In genomic region chr9:107628721-107629410, GRCm38 (mm10) we compare ENCODE assay signal across 8 mouse cellular contexts. TPM values are rescaled to one million over a fixed set of nuclear protein-coding genes. Genes with fewer than 3 reads are reported as not detected.
A peak's percentile ranks its signal among the peaks of the same experiment; 100 is the strongest.
DNase-seq lines count a peak whose midpoint lies in the region; ATAC-seq and TF ChIP-seq lines count a peak whose summit lies in the region.

No protein-coding gene starts in this region.

- WGBS in forebrain, embryonic 16.5 days, result 34% methylated on average over 14 of the region's 15 CpGs
- WGBS in intestine, embryonic 15.5 days, result 48% methylated on average over 15 of the region's 15 CpGs
- 48% methylated on average over 15 of the region's 15 CpGs for WGBS in liver, embryonic 16.5 days (ENCODE audit: insufficient replicate concordance)
- 52% methylated on average over 14 of the region's 15 CpGs for WGBS in spleen, adult 2 months

- H3K27ac ChIP-seq in forebrain, embryonic 16.5 days (ENCODE audit: low read length), result peak overlapping the region; percentile 92
- peak overlapping the region; percentile 72 for H3K27ac ChIP-seq in intestine, embryonic 15.5 days
- peak overlapping the region; percentile 77 for H3K27ac ChIP-seq in liver, embryonic 16.5 days (ENCODE audit: low read length)
- H3K27ac ChIP-seq in spleen, adult 2 months (ENCODE audit: insufficient read depth, low read length), result peak overlapping the region; percentile 95

- H3K4me1 ChIP-seq in forebrain, embryonic 16.5 days (replicated peaks; ENCODE audit: control insufficient read depth, insufficient read depth, low read length), result peaks cover 76% of the 10 kb centered on the region
- H3K4me1 ChIP-seq in intestine, embryonic 15.5 days (replicated peaks), result peaks cover 84% of the 10 kb centered on the region
- peaks cover 89% of the 10 kb centered on the region for H3K4me1 ChIP-seq in liver, embryonic 16.5 days (ENCODE audit: control insufficient read depth, low read depth, low read length)
- peaks cover 84% of the 10 kb centered on the region; the same call in 1 of the 2 replicates for H3K4me1 ChIP-seq in spleen, adult 2 months (ENCODE audit: control insufficient read depth, insufficient read depth, insufficient read length)

- H3K4me2 ChIP-seq in forebrain, embryonic 16.5 days (ENCODE audit: low read length), result 0 out of 2 replicates have a peak overlapping the region, but pooled peaks have one; percentile 2
- peak overlapping the region; percentile 38 for H3K4me2 ChIP-seq in intestine, embryonic 15.5 days (replicated peaks)
- peak overlapping the region; percentile 49 for H3K4me2 ChIP-seq in liver, embryonic 16.5 days (ENCODE audit: low read depth, low read length)

- H3K27me3 ChIP-seq in forebrain, embryonic 16.5 days (replicated peaks; ENCODE audit: control insufficient read depth, insufficient read depth, low read length), result no peaks in the 10 kb centered on the region
- H3K27me3 ChIP-seq in intestine, embryonic 15.5 days (replicated peaks), result no peaks in the 10 kb centered on the region
- no peaks in the 10 kb centered on the region for H3K27me3 ChIP-seq in liver, embryonic 16.5 days (ENCODE audit: control insufficient read depth, insufficient read depth, low read depth, low read length)
- H3K27me3 ChIP-seq in spleen, adult 2 months (ENCODE audit: control insufficient read depth, insufficient read depth, low read length), result no peaks in the 10 kb centered on the region

- no peaks in the 10 kb centered on the region for H3K36me3 ChIP-seq in forebrain, embryonic 16.5 days (ENCODE audit: control insufficient read depth, insufficient read depth)
- H3K36me3 ChIP-seq in intestine, embryonic 15.5 days, result 0 out of 2 replicates have a peak, but pooled peaks cover 7% of the 10 kb centered on the region
- H3K36me3 ChIP-seq in liver, embryonic 16.5 days (ENCODE audit: control insufficient read depth, insufficient read depth), result peaks cover 9% of the 10 kb centered on the region
- peaks cover 14% of the 10 kb centered on the region for H3K36me3 ChIP-seq in spleen, adult 2 months (ENCODE audit: control insufficient read depth, insufficient read depth, low read length)

- DNase-seq in spleen, adult 18-20 months, result peak; percentile 65 to 70
- DNase-seq in spleen, adult 12 weeks (ENCODE audit: low spot score), result no peak
- DNase-seq in spleen, adult 2 months (ENCODE audit: low read depth in 1 of 2, low spot score in 2 of 2), result peak; percentile 68 to 78

- no peak overlapping the region for H3K4me3 ChIP-seq in forebrain, embryonic 16.5 days (replicated peaks; ENCODE audit: low read length)
- no peak overlapping the region for H3K4me3 ChIP-seq in intestine, embryonic 15.5 days (replicated peaks)
- H3K4me3 ChIP-seq in liver, embryonic 16.5 days (ENCODE audit: low read depth, low read length), result peak overlapping the region; percentile 17; the same call in 1 of the 2 replicates
- H3K4me3 ChIP-seq in spleen, adult 2 months (ENCODE audit: extremely low read depth, insufficient read depth, insufficient read length), result peak overlapping the region; percentile 43

- TF ChIP-seq POLR2A in spleen, adult 2 months (IDR thresholded peaks at IDR 0.05; ENCODE audit: low read depth, low read length), result no peak

- H3K9me3 ChIP-seq in forebrain, embryonic 16.5 days (ENCODE audit: control insufficient read depth, low read length), result no peaks in the 10 kb centered on the region
- no peaks in the 10 kb centered on the region for H3K9me3 ChIP-seq in intestine, embryonic 15.5 days
- no peaks in the 10 kb centered on the region for H3K9me3 ChIP-seq in liver, embryonic 16.5 days (replicated peaks; ENCODE audit: control insufficient read depth, low read length)

- no peak for ATAC-seq in forebrain, embryonic 16.5 days
- ATAC-seq in intestine, embryonic 15.5 days, result no peak
- no peak for ATAC-seq in liver, embryonic 16.5 days (ENCODE audit: low read depth)
- ATAC-seq in inflammation-experienced regulatory T-cells, adult 6 months, result no peak
- ATAC-seq in cerebellum, adult (ENCODE audit: insufficient number of reproducible peaks, low FRiP score, low TSS enrichment), result no peak

- peak overlapping the region; percentile 20 for H3K9ac ChIP-seq in forebrain, embryonic 16.5 days (replicated peaks; ENCODE audit: low read depth, low read length)
- H3K9ac ChIP-seq in intestine, embryonic 15.5 days, result peak overlapping the region; percentile 23
- H3K9ac ChIP-seq in liver, embryonic 16.5 days (ENCODE audit: low read depth, low read length), result peak overlapping the region; percentile 52; the same call in 1 of the 2 replicates

- no peak for TF ChIP-seq CTCF in spleen, adult 2 months (IDR thresholded peaks at IDR 0.05; ENCODE audit: extremely low read depth, insufficient read depth, insufficient read length, insufficient replicate concordance)

RNA-seq across cellular contexts. Expression of gene Gnai2, which starts 6.3 kb away (rescaled TPM):
- 299 and 316 TPM in 2 replicates for polyA plus RNA-seq in forebrain, embryonic 16.5 days (2015; fragmentation: Nextera tagmentation; extraction: Ambion mirVana)
- polyA plus RNA-seq in intestine, embryonic 15.5 days (2015; fragmentation: Nextera tagmentation; extraction: Ambion mirVana), result 334 and 335 TPM in 2 replicates
- polyA plus RNA-seq in liver, embryonic 16.5 days (2015; fragmentation: Nextera tagmentation; extraction: Ambion mirVana), result 144 and 153 TPM in 2 replicates
- polyA plus RNA-seq in spleen, adult 2 months (2012; rRNA removed), result 752 and 1,030 TPM in 2 replicates
- polyA plus RNA-seq in inflammation-experienced regulatory T-cells, adult 6 months (2017; shearing (Covaris generic)), result 100 to 1,000 TPM; 136 to 264 (median 154) TPM

RNA-seq across cellular contexts. Expression of gene Sema3b, which starts 19.8 kb away (rescaled TPM):
- polyA plus RNA-seq in forebrain, embryonic 16.5 days (2015; fragmentation: Nextera tagmentation; extraction: Ambion mirVana), result 2.3 and 3.0 TPM in 2 replicates
- polyA plus RNA-seq in intestine, embryonic 15.5 days (2015; fragmentation: Nextera tagmentation; extraction: Ambion mirVana), result 34.7 and 37.5 TPM in 2 replicates
- 0.33 and 1.4 TPM in 2 replicates for polyA plus RNA-seq in liver, embryonic 16.5 days (2015; fragmentation: Nextera tagmentation; extraction: Ambion mirVana)
- 3.3 TPM in 2 replicates for polyA plus RNA-seq in spleen, adult 2 months (2012; rRNA removed)
- not detected for polyA plus RNA-seq in inflammation-experienced regulatory T-cells, adult 6 months (2017; shearing (Covaris generic))

RNA-seq across cellular contexts. Expression of gene Slc38a3, which starts 40.5 kb away (rescaled TPM):
- 30.4 and 32.6 TPM in 2 replicates for polyA plus RNA-seq in forebrain, embryonic 16.5 days (2015; fragmentation: Nextera tagmentation; extraction: Ambion mirVana)
- polyA plus RNA-seq in intestine, embryonic 15.5 days (2015; fragmentation: Nextera tagmentation; extraction: Ambion mirVana), result 8.4 and 16.0 TPM in 2 replicates
- 60.1 and 75.2 TPM in 2 replicates for polyA plus RNA-seq in liver, embryonic 16.5 days (2015; fragmentation: Nextera tagmentation; extraction: Ambion mirVana)
- polyA plus RNA-seq in spleen, adult 2 months (2012; rRNA removed), result 10.6 and 13.9 TPM in 2 replicates
- polyA plus RNA-seq in inflammation-experienced regulatory T-cells, adult 6 months (2017; shearing (Covaris generic)), result not detected

RNA-seq across cellular contexts. Expression of gene Ifrd2, which starts 41.4 kb away (rescaled TPM):
- polyA plus RNA-seq in forebrain, embryonic 16.5 days (2015; fragmentation: Nextera tagmentation; extraction: Ambion mirVana), result 14.4 and 16.8 TPM in 2 replicates
- 66.4 and 81.9 TPM in 2 replicates for polyA plus RNA-seq in intestine, embryonic 15.5 days (2015; fragmentation: Nextera tagmentation; extraction: Ambion mirVana)
- 145 and 166 TPM in 2 replicates for polyA plus RNA-seq in liver, embryonic 16.5 days (2015; fragmentation: Nextera tagmentation; extraction: Ambion mirVana)
- 71.2 and 78.3 TPM in 2 replicates for polyA plus RNA-seq in spleen, adult 2 months (2012; rRNA removed)
- 10 to 100 TPM; 13.7 to 32.0 (median 31.7) TPM for polyA plus RNA-seq in inflammation-experienced regulatory T-cells, adult 6 months (2017; shearing (Covaris generic))

RNA-seq across cellular contexts. Expression of gene Hyal3, which starts 48.2 kb away (rescaled TPM):
- 1.4 TPM in 2 replicates for polyA plus RNA-seq in forebrain, embryonic 16.5 days (2015; fragmentation: Nextera tagmentation; extraction: Ambion mirVana)
- 0.74 and 0.97 TPM in 2 replicates for polyA plus RNA-seq in intestine, embryonic 15.5 days (2015; fragmentation: Nextera tagmentation; extraction: Ambion mirVana)
- 0.89 and 0.96 TPM in 2 replicates for polyA plus RNA-seq in liver, embryonic 16.5 days (2015; fragmentation: Nextera tagmentation; extraction: Ambion mirVana)
- 0.54 and 1.00 TPM in 2 replicates for polyA plus RNA-seq in spleen, adult 2 months (2012; rRNA removed)
- polyA plus RNA-seq in inflammation-experienced regulatory T-cells, adult 6 months (2017; shearing (Covaris generic)), result 1 to 10 TPM in 1 of 3 experiments, under 1 TPM in 2; 0.59 to 1.7 (median 0.94) TPM

Comparison
In these comparisons a context has a peak if more than half of its experiments do, and no peak if none do; other contexts are left out.
1. H3K4me3 ChIP-seq: peak in liver, embryonic 16.5 days (single experiment) and spleen, adult 2 months (single experiment); none in forebrain, embryonic 16.5 days (single experiment) and intestine, embryonic 15.5 days (single experiment).
2. Peak in every context shown above with its lines, with median percentiles within 50 percentile points of each other: H3K27ac ChIP-seq, H3K4me2 ChIP-seq and H3K9ac ChIP-seq.